Mouse (Mus musculus) naive thymus-derived CD4-positive, alpha-beta T cell, adult 2 months (primary cell): Measurements from ENCODE around the gene E130309D02Rik.

Experiments used
- DNase-seq: peaks from one replicate; pipeline ENCODE4 v3.0.0-alpha.2; 2011; ENCODE audit warnings: low read depth

The E130309D02Rik gene

GRCm38 (mm10) chr5:143266794-143267193 is 48.4 kb downstream of the E130309D02Rik start:
- DNase-seq = no peak

GRCm38 (mm10) chr5:143265409-143265808 is 49.8 kb downstream of the E130309D02Rik start:
- no peak for DNase-seq

- DNase-seq = no peak
These were observed 50.5 kb downstream of the E130309D02Rik start for GRCm38 (mm10) chr5:143264689-143265088.

DNA sequence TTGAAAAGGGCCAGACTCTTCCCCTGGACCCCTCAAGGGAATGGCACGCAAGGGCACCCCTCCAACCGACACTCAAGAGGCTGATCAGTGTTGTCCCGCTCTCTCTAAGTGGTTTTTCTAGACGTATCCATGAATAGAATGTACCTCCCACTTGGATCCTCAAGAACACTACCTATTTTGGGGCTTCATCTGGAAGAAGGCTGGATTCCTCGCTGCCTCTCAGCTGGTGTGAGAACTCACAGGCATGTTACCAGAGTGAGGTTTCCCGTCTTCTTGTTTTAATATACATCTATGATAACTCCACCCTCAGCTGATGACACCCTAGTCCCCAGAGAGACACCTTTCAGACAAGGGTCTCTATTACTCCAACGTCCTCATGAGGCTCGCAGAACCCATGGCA is 53.5 kb downstream of the E130309D02Rik start:
- no peak for DNase-seq

DNA sequence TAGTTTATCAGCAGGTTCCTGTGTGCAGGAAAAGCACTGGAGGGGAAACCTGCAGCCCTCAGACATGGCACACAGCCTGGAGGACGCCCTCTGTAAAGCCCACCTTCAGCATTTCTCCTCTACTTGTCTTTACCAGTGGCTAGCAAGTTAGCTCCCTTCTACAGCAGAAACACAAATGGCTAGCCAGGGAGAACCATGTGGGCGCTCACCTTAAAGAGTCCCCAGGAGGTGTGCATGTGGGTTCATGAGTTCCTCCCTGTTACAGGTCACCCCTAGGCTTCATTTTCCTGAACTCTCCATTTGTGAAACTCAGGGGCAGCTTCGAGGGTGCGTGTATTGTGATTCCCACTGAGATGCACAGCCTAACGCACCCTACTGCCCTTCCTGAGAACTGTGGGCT is 59.4 kb downstream of the E130309D02Rik start:
- no peak for DNase-seq

DNA sequence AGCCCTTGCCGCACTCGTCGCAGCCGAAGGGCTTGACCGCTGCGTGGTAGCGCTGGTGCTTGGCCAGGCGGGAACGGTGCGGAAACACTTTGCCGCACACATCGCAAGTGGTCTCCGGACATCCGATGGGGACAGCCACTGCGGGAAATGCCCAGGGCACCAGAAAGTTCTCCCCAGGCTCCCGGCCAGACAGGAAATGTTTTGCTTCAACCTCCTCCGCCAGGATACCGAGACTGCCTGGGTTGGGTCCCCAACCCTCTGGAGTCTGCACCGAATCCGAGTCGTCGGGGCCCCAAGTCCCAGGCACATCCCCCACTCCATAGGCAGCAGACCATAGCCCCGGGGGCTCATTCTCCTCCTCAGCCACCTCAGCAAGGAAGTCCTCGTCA is 60.0 kb downstream of the E130309D02Rik start:
- DNase-seq = no peak

DNA sequence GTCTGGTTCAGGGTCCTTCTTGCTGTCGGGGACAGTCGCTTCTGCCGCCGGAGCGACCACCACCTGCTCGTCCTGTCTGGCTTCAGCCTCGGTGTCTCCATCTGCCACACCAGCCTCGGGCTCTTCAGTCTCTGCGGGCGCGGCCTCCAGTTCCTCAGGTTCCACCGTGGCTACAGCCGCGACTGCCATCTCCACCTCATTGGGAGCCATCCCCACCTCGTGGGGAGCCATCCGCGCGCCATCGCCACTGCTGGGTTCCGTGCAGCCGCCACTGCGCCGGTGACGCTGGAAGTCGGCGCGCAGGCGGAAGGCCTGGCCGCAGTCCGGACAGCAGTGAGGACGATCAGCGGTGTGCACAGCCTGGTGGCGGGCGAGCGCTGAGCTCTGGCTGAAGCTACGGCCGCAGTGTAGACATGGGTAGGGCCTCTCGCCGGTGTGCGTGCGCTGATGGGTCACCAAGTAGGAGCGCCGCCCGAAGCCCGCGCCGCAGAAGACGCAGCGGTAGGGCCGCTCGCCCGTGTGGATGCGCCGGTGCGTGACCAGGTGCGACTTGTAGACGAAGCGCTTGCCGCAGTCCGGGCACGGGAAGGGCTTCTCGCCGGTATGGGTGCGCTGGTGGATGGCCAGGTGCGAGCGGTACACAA is 60.6 kb downstream of the E130309D02Rik start:
- no peak for DNase-seq

DNA sequence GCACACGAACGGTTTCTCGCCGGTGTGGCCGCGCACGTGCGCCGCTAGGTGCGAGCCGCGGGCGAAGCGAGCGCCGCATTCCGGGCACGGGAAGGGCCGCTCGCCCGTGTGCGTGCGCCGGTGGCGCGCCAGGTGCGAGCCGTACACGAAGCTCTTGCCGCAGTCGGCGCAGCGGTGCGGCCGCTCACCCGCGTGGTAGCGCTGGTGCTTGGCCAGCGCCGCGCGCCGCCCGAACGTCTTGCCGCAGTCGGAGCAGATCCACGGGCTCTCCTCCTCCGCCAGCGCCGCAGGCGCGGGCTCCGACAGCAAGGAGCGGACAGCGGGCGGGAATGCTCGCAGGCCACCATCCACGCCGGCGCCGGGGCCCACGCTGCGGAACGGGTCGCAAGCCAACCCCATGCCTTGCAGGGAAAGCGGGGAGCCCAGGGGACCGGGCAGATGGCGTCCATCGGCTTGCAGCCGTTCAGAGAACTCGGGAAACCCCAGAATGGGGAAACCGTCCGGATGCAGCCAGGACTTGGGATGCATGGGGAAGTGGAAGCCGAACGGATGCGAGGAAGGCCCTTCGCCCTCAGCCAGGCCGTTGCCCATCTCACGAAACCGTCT is 61.2 kb downstream of the E130309D02Rik start:
- no peak for DNase-seq

- no peak for DNase-seq
These were observed 61.8 kb downstream of the E130309D02Rik start for GRCm38 (mm10) chr5:143253186-143253880.

GRCm38 (mm10) chr5:143252791-143253185 is 62.4 kb downstream of the E130309D02Rik start:
- DNase-seq = no peak

- no peak for DNase-seq
These were observed 63.1 kb downstream of the E130309D02Rik start for GRCm38 (mm10) chr5:143252039-143252438.
